Mouse (Mus musculus): ENCODE results near the gene Lypd6. TPM values are rescaled to one million over a fixed set of nuclear protein-coding genes. Genes with fewer than 3 reads are reported as not detected.

Gene Lypd6
- total RNA-seq, 4 experiments from 2014 or later: 8.9 to 19.9 (median 14.3) TPM

- no peak for DNase-seq
Observed at GRCm38 (mm10) chr2:50173730-50174528, 107.7 kb downstream of the Lypd6 start.

DNA sequence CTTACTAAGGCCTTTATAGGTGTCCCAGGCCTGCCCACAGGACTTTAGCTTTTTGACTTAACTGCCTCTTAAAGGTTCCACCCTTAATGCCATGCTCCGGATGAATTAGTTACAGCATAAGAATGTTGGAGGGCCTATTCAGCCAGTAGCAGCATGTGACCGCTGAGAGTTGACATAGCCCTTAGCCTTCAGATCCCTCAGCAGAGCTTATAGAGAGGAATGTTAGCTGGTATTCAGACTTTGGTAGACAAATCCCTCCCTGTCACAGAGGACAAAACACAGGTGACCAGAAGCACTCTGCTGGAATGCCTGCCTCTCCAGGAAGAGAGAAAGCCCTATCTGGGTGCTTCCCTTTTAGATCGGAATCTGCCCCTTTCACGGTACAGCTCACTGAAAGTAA lies 109.5 kb downstream of the Lypd6 start:
- no peak for DNase-seq

- no peak for DNase-seq
Observed at GRCm38 (mm10) chr2:50179164-50179563, 112.9 kb downstream of the Lypd6 start.

- DNase-seq: no peak
Observed at GRCm38 (mm10) chr2:50180423-50180822, 114.2 kb downstream of the Lypd6 start.

- no peak for DNase-seq
Observed at GRCm38 (mm10) chr2:50181332-50181731, 115.1 kb downstream of the Lypd6 start.

- no peak for DNase-seq
Observed at GRCm38 (mm10) chr2:50186711-50187405, 120.6 kb downstream of the Lypd6 start.

- no peak for DNase-seq
Observed at GRCm38 (mm10) chr2:50188856-50189255, 122.6 kb downstream of the Lypd6 start.

DNA sequence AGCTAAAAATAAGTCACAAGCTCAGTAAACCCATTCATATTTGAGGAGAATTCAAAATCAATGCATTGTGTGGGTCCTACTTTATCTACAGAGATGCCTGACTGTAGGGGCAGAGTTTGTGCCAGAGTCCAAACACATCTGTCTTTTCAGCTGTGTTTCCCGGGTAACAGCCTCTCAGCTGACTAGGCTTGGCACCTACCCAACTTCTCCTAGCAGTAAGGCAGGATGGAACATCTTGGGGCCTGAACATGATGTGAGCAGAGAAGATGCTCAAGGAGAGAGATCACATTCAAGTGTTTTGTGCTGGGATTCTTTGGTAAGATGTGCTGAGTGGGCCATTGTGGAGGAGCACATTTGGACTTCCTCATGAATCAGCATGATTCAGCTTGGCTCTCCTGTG lies 130.5 kb downstream of the Lypd6 start:
- DNase-seq: no peak

- no peak for DNase-seq
Observed at GRCm38 (mm10) chr2:50197801-50198200, 131.6 kb downstream of the Lypd6 start.

- DNase-seq: peak; percentile 42
Observed at GRCm38 (mm10) chr2:50200541-50200940, 134.3 kb downstream of the Lypd6 start.

GRCm38 (mm10) chr2:50220574-50220973 lies 154.3 kb downstream of the Lypd6 start:
- DNase-seq: no peak

DNA sequence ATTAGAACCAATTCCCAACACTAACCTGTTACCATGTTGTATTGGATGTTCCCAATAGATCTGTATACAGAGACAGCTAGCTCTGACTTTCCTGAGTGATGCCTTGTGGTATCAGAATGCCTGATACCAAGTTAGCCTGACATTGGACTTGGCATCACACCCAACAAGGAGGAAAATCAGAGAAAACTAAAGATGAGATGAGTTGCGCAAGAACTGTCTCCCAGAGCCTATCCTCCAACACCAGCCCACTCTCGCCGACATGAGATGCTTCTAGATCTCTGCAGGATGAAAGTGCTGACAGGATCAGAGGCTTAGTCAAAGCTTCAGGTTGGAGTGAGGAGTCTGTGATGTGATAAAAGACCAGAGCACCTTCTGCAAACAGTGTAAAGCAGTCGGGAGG lies 158.8 kb downstream of the Lypd6 start:
- DNase-seq: no peak

DNA sequence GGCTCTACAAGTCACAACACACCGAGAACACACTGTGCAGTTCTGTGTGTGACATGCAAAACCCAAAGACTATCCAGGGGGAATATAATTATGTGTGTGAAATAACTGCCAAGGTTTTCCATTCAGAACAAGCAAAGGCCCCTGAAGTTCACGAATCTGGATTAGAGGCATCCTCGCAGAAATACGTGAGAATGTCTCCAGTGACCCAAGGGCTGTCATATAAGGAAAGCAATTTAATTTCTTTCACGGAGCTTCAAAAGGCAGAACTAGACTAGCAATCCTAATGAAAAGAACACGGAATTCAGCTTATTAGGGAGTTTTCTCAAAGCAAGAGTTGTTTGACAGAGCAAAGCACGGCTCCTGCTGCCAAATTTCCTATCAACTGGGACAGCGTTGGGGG lies 167.3 kb downstream of the Lypd6 start:
- DNase-seq: no peak

Other genes starting within 250 kb of the Lypd6 start
- gene Mmadhc, start 230.4 kb downstream of the Lypd6 start, total RNA-seq (2022): 100 to 1,000 TPM; 114 to 124 (median 119) TPM

Measured in adrenal gland, adult 8-10 months (tissue).